Mouse (Mus musculus) liver, postnatal 0 days (tissue): ENCODE measurements around the gene Rnf135. TPM values are rescaled to one million over a fixed set of nuclear protein-coding genes. Genes with fewer than 3 reads are reported as not detected.
"Not testable (repeated sequence)": the region's sequence is repeated elsewhere in the genome, so short reads cannot be mapped to it uniquely, and the experiment has no call there.

Source experiments
- ATAC-seq: fragments of 200-750 bp; cut with Nextera tagmentation; 2 replicates; pipeline ENCODE4 v1.8.0; 2017; ENCODE audit warnings: mild to moderate bottlenecking, moderate library complexity
- DNase-seq: peaks from one replicate; pipeline ENCODE4 v3.0.0-alpha.2; 2016
- H3K27ac ChIP-seq: fragments of 300-500 bp; sonication (generic); 2 replicates; pipeline ENCODE4 v1.5.1; 2014; ENCODE audit warnings: antibody characterized with exemption, moderate library complexity, mild to moderate bottlenecking, low read depth
- H3K27me3 ChIP-seq: fragments of 300-500 bp; sonication (generic); 2 replicates; pipeline ENCODE4 v1.6.1; 2014; ENCODE audit warnings: low read length, control low read depth, mixed read lengths; ENCODE audit not compliant: insufficient read depth
- H3K36me3 ChIP-seq: fragments of 300-500 bp; sonication (generic); replicated peaks from 2 replicates; pipeline ENCODE4 v1.6.1; 2014; ENCODE audit warnings: mild to moderate bottlenecking, control low read depth, low read length, moderate library complexity, mixed read lengths; ENCODE audit not compliant: insufficient read depth
- H3K4me1 ChIP-seq: fragments of 300-500 bp; sonication (generic); 2 replicates; pipeline ENCODE4 v1.6.1; 2014; ENCODE audit warnings: antibody characterized with exemption, mild to moderate bottlenecking, control low read depth; ENCODE audit not compliant: insufficient read depth
- H3K4me2 ChIP-seq: fragments of 300-500 bp; sonication (generic); 2 replicates; pipeline ENCODE4 v1.6.1; 2014; ENCODE audit warnings: low read depth, mild to moderate bottlenecking, low read length, moderate library complexity, mixed read lengths
- H3K4me3 ChIP-seq: fragments of 300-500 bp; sonication (generic); 2 replicates; pipeline ENCODE4 v1.5.1; 2014; ENCODE audit warnings: low read depth, low read length
- H3K9ac ChIP-seq: fragments of 300-500 bp; sonication (generic); replicated peaks from 2 replicates; pipeline ENCODE4 v1.6.1; 2014; ENCODE audit warnings: mild to moderate bottlenecking, moderate library complexity
- H3K9me3 ChIP-seq: fragments of 300-500 bp; sonication (generic); 2 replicates; pipeline ENCODE4 v1.6.1; 2016; ENCODE audit warnings: mild to moderate bottlenecking, control low read depth, low read length, mixed read lengths
- CTCF ChIP-seq: sonication (generic); IDR thresholded peaks from 2 replicates; pipeline ENCODE4 v1.5.1; 2016; ENCODE audit warnings: antibody characterized with exemption, low read depth
- EP300 ChIP-seq: IDR thresholded peaks from 2 replicates; pipeline ENCODE4 v1.6.1; 2016; ENCODE audit warnings: antibody characterized with exemption, low read depth, mild to moderate bottlenecking
- WGBS: fragments of 180-500 bp; shearing (Covaris S2); extraction: QIAGEN DNeasy Blood & Tissue Kit; methylation state at CpG from one replicate; pipeline ENCODE4 v1.1.7; 2014; ENCODE audit not compliant: insufficient replicate concordance; 5-methylcytosine and 5-hydroxymethylcytosine counted together
- polyA plus RNA-seq: library from polyadenylated mRNA; unstranded; fragments of >200 nt; fragmentation: Nextera tagmentation; extraction: Ambion mirVana; gene quantifications from 2 replicates; pipeline ENCODE4 v1.2.1, GENCODE M21; 2015

Rnf135 gene
- polyA plus RNA-seq, 1 experiment from 2014 or later, result 7.7 TPM

DNA sequence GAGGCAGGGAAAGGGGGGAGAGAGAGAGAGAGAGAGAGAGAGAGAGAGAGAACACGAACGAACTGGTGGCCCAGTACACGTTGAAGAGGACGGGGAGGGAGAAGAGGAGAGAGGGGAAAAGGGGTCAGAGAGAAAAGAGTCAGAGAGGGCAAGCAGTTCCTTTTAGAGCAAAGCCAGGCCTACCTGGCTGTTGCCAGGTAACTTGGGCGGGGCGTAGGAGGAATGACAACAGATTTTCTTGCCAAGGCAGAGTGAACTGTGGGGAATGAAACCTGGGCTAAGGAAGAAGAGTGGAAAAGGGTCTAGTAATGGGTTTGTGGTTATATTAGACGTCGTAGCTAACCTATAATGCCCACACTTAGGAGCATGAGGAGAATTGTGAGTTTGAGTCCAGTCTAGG, 40.8 kb upstream of the Rnf135 start:
- Histone ChIP-seq H3K9ac (no peak overlapping the region), H3K27ac (no peak overlapping the region)
- ATAC-seq, result no peak

DNA sequence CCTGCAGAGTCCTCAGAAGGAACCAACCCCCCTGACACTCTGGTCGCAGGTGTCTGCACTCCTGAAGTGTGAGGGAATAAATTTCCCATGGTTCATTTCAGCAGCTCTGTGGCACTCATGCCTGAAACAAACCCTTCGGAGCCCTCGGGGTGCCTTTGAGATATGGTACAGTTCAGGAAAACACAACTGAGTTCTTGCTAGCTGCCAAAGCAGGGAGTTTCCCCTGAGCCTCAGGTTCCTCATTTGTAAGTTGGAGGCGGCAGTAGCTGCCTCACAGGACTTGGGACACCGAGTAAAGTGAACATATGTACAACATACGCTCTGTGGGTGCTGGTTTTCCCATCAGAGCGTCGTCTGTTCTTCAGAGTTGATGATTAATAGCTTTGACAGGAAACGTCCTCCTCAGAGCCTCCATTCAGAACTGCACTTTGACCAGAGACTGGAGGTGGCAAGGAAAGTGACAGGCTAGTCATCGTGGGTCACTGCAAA, 37.8 kb upstream of the Rnf135 start:
- peak; percentile 46 for DNase-seq
- no peak overlapping the region for H3K9ac ChIP-seq

More for the DNA sequence above, 40.8 kb upstream of the Rnf135 start:
- Histone ChIP-seq H3K4me3 (no peak overlapping the region), H3K27me3 (no peaks in the 10 kb centered on the region), H3K4me1 (peaks cover 19% of the 10 kb centered on the region), H3K4me2 (peak overlapping the region; percentile 90), H3K36me3 (peaks cover 7% of the 10 kb centered on the region), H3K9me3 (no peaks in the 10 kb centered on the region)
- no peak for TF ChIP-seq CTCF
- TF ChIP-seq EP300, result no peak
- WGBS, result 43% methylated on average over 8 of the region's 8 CpGs
- no peak for DNase-seq

DNA sequence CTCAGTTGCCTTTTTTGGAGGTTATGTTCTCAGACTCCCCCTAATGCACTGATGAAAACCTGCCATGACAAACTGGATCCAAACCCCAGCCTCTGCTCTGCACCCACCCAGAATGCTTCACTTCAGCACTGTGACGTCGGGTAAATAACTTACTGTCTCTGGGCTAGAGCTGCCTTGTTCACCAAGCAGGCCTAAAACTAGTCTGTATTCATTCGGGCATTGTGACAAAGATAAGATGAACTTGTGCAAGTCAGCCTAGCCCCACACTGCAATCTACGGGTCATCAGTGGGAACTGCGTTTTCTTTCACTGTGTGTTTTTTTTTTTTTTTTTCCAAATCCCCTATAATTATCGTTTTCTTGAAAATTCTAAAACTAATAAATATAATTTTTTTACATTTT, 35.9 kb upstream of the Rnf135 start:
- no peaks in the 10 kb centered on the region for H3K9me3 ChIP-seq
- H3K4me1 ChIP-seq, result peaks cover 13% of the 10 kb centered on the region
- TF ChIP-seq EP300, result no peak
- TF ChIP-seq CTCF, result peak; percentile 30
- ATAC-seq, result no peak
- H3K4me3 ChIP-seq, result no peak overlapping the region
- 46% methylated on average over 6 of the region's 6 CpGs for WGBS
- H3K36me3 ChIP-seq, result no peaks in the 10 kb centered on the region
- no peak overlapping the region for H3K4me2 ChIP-seq
- H3K27me3 ChIP-seq, result no peaks in the 10 kb centered on the region
- no peak for DNase-seq
- peak overlapping the region; percentile 16; the same call in 1 of the 2 replicates for H3K27ac ChIP-seq
- no peak overlapping the region for H3K9ac ChIP-seq

More for the DNA sequence above, 37.8 kb upstream of the Rnf135 start:
- no peak overlapping the region for H3K4me3 ChIP-seq
- peak; percentile 46 for ATAC-seq
- TF ChIP-seq CTCF (no peak), EP300 (no peak)
- H3K27ac ChIP-seq, result peak overlapping the region; percentile 60
- H3K27me3 ChIP-seq, result no peaks in the 10 kb centered on the region
- H3K4me1 ChIP-seq, result peaks cover 17% of the 10 kb centered on the region
- peak overlapping the region; percentile 11; the same call in 1 of the 2 replicates for H3K4me2 ChIP-seq
- no peaks in the 10 kb centered on the region for H3K36me3 ChIP-seq
- H3K9me3 ChIP-seq, result no peaks in the 10 kb centered on the region
- 7% methylated on average over 10 of the region's 10 CpGs for WGBS

DNA sequence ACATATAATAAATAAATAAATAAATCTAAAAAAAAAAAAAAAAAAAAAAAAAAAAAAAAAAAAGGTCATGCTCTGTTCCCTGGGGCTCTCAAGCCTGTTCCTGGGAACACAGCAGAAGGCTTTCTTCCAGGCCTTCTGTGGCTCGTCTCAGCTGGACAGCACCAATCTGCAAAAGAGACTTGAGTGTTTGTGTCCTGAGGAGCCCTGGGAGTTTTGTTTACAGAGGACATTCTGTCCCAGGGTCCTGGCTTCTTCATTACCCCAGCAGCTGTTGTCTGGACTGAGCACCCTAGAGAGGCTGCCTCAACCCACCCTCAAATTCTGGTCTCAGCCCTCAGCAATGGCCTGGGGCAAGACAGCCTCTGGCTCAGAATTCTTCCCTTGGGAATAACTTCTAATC, 35.3 kb upstream of the Rnf135 start:
- Histone ChIP-seq H3K4me3 (no peak overlapping the region), H3K9ac (no peak overlapping the region), H3K27me3 (no peaks in the 10 kb centered on the region), H3K9me3 (no peaks in the 10 kb centered on the region), H3K4me2 (no peak overlapping the region), H3K27ac (no peak overlapping the region), H3K4me1 (peaks cover 12% of the 10 kb centered on the region), H3K36me3 (no peaks in the 10 kb centered on the region)
- WGBS, result 65% methylated on average over 1 of the region's 1 CpGs
- DNase-seq (no peak), ATAC-seq (no peak)
- no peak for TF ChIP-seq EP300
- TF ChIP-seq CTCF, result no peak

DNA sequence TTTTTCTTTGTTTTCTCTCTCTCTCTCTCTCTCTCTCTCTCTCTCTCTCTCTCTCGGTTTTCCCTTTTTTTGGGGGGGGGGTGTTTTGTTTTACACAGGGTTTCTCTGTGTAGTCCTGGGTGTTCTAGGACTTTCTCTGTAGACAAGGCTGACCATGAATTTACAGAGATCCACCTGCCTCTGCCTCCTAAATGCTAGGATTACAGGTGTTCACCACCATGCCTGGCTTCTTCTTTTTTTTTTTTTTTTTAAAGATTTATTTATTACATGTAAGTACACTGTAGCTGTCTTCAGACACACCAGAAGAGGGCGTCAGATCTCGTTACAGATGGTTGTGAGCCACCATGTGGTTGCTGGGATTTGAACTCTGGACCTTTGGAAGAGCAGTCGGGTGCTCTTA, 34.7 kb upstream of the Rnf135 start:
- not testable (repeated sequence) for ATAC-seq, H3K9ac ChIP-seq, H3K4me2 ChIP-seq, H3K27ac ChIP-seq, H3K27me3 ChIP-seq, H3K4me3 ChIP-seq, DNase-seq, H3K36me3 ChIP-seq, H3K9me3 ChIP-seq
- WGBS, result 33% methylated on average over 1 of the region's 4 CpGs
- H3K4me1 ChIP-seq, result peaks cover 17% of the 10 kb centered on the region

DNA sequence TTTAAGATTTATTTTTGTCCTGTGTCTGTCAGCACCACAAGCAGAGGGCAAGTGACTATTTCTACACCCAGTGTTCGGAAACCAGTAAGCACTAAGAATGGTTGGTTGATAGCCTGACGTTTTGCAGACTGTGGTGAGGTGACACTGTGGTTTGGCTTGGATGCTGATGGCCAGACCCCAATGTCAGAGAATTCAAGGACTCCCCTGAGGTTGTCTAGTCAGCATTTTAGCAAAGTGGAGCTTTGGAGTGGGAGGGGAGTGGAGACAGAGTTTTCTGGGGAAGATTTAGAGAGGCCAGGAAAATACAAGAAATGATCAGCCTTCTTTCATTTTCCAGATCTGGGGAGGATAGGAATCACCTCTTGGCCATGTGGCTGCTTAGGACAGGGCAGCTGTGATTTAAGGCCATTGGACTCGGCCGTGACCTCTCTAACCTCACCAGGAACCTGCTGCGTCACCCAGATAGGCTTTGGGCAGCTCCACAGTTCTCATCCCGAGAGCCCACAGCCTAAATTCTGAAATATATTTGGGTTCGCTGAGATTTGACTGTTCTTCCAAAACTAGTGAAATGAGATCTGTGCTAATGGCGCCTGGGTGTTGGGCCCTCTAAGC, 34.1 kb upstream of the Rnf135 start:
- no peak overlapping the region for H3K27ac ChIP-seq
- no peaks in the 10 kb centered on the region for H3K9me3 ChIP-seq
- no peak overlapping the region for H3K4me2 ChIP-seq
- H3K27me3 ChIP-seq, result peaks cover 3% of the 10 kb centered on the region
- no peak overlapping the region for H3K4me3 ChIP-seq
- no peak overlapping the region for H3K9ac ChIP-seq
- H3K4me1 ChIP-seq, result peaks cover 21% of the 10 kb centered on the region
- no peaks in the 10 kb centered on the region for H3K36me3 ChIP-seq
- ATAC-seq (no peak), DNase-seq (no peak)
- TF ChIP-seq EP300 (no peak), CTCF (no peak)
- WGBS, result 71% methylated on average over 8 of the region's 8 CpGs
